In the genomic region with DNA sequence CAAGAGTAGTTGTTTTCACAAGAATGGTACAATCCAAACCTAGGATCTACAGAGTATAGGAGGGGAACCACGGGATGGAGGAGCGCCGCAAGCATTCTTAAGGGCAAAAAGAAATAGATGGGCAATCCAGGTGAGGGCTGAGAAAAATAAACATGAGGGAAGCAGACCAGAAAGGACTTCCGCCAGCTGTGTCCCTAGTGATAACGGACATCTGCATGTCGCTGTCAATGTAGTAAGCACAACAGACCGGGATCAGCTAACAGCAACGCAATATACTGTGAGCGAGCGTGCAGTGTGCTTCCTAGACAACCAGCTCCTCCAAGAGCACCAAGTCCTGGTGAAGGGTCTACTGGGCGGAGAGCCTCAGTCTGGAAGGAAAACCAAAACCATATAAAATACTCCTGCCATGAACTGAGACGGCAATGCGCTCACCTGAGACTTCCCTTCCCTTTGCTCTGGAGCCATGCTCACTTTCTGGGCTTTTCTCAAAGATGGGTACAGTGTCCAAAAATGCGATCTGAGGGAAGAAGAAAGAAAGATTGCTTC, we compare ENCODE assay signal across 10 mouse cellular contexts. TPM values are rescaled to one million over a fixed set of nuclear protein-coding genes. Genes with fewer than 3 reads are reported as not detected.
DNase-seq lines count a peak whose midpoint lies in the region; ATAC-seq and TF ChIP-seq lines count a peak whose summit lies in the region.
"Had no signal": no experiment of that assay in that cellular context is flagged by ENCODE, and none has a peak within 500 bp of the region (broad histone marks: within the 10 kb centered on the region; RNA-seq: fewer than 3 reads in every experiment).

No protein-coding gene starts in this region.

- WGBS in kidney, adult 2 months, result 12% methylated on average over 14 of the region's 14 CpGs
- WGBS in hindbrain, embryonic 12.5 days, result 34% methylated on average over 14 of the region's 14 CpGs
- WGBS in midbrain, embryonic 12.5 days, result 36% methylated on average over 14 of the region's 14 CpGs

- ATAC-seq in common myeloid progenitor, adult 5-6 weeks (replicated peaks; ENCODE audit: low read depth, poor library complexity, severe bottlenecking), result peak; percentile 17; the same call in 1 of the 2 replicates
- no peak for ATAC-seq in hindbrain, embryonic 12.5 days (ENCODE audit: low FRiP score)
- no peak for ATAC-seq in midbrain, embryonic 12.5 days (ENCODE audit: low FRiP score, low read depth)

- no peak for DNase-seq in kidney, adult 2 months
- DNase-seq in kidney, adult 9 months, result no peak
- DNase-seq in adrenal gland, adult 8-10 months, result no peak
- DNase-seq in spleen, adult 12 weeks (ENCODE audit: low spot score), result no peak
- no peak for DNase-seq in urinary bladder, postnatal 10 days (ENCODE audit: low spot score)

- TF ChIP-seq CTCF in kidney, adult 2 months (conservative IDR thresholded peaks at IDR 0.05; ENCODE audit: insufficient read depth, insufficient read length, low read depth, low read length), result no peak

- H3K27ac ChIP-seq in kidney, adult 2 months (ENCODE audit: insufficient read depth, low read depth, low read length), result no peak overlapping the region
- H3K27ac ChIP-seq in hindbrain, embryonic 12.5 days, result peak overlapping the region; percentile 77; the same call in 1 of the 2 replicates
- H3K27ac ChIP-seq in midbrain, embryonic 12.5 days (replicated peaks), result peak overlapping the region; percentile 52; the same call in 1 of the 2 replicates

- H3K36me3 ChIP-seq in kidney, adult 2 months (ENCODE audit: control insufficient read depth, insufficient read depth, low read length), result no peaks in the 10 kb centered on the region
- H3K36me3 ChIP-seq in hindbrain, embryonic 12.5 days, result no peaks in the 10 kb centered on the region
- H3K36me3 ChIP-seq in midbrain, embryonic 12.5 days, result no peaks in the 10 kb centered on the region

- H3K4me3 ChIP-seq in kidney, adult 2 months (ENCODE audit: insufficient read depth, low read depth, low read length), result peak overlapping the region; percentile 78
- H3K4me3 ChIP-seq in hindbrain, embryonic 12.5 days, result peak overlapping the region; percentile 62
- H3K4me3 ChIP-seq in midbrain, embryonic 12.5 days, result peak overlapping the region; percentile 58

- no peaks in the 10 kb centered on the region for H3K4me1 ChIP-seq in kidney, adult 2 months (ENCODE audit: control insufficient read depth, insufficient read depth, low read length)
- H3K4me1 ChIP-seq in hindbrain, embryonic 12.5 days, result peaks cover 6% of the 10 kb centered on the region
- peaks cover 13% of the 10 kb centered on the region; the same call in 1 of the 2 replicates for H3K4me1 ChIP-seq in midbrain, embryonic 12.5 days

- TF ChIP-seq POLR2A in kidney, adult 2 months (IDR thresholded peaks at IDR 0.05; ENCODE audit: low read depth, low read length), result no peak

- peak overlapping the region; percentile 69 for H3K9ac ChIP-seq in hindbrain, embryonic 12.5 days
- H3K9ac ChIP-seq in midbrain, embryonic 12.5 days (replicated peaks), result peak overlapping the region; percentile 70

- no peaks in the 10 kb centered on the region for H3K9me3 ChIP-seq in hindbrain, embryonic 12.5 days (replicated peaks)
- H3K9me3 ChIP-seq in midbrain, embryonic 12.5 days, result no peaks in the 10 kb centered on the region

- peak overlapping the region; percentile 80 for H3K4me2 ChIP-seq in hindbrain, embryonic 12.5 days (replicated peaks)
- H3K4me2 ChIP-seq in midbrain, embryonic 12.5 days (replicated peaks), result peak overlapping the region; percentile 88

- H3K27me3 ChIP-seq in kidney, adult 2 months (replicated peaks; ENCODE audit: control insufficient read depth, insufficient read depth, low read length), result no peaks in the 10 kb centered on the region
- no peaks in the 10 kb centered on the region for H3K27me3 ChIP-seq in hindbrain, embryonic 12.5 days
- peaks cover 4% of the 10 kb centered on the region; the same call in 1 of the 2 replicates for H3K27me3 ChIP-seq in midbrain, embryonic 12.5 days

RNA-seq across cellular contexts. Expression of a gene that starts 0.9 kb away (rescaled TPM):
- 0.49 and 0.75 TPM in 2 replicates for polyA plus RNA-seq in kidney, adult 2 months (2012; rRNA removed)
- 0.05 and 0.24 TPM in 2 replicates for total RNA-seq in common myeloid progenitor, adult 5-6 weeks (2017)
- polyA plus RNA-seq in hindbrain, embryonic 12.5 days (2016; fragmentation: Nextera tagmentation; extraction: Ambion mirVana), result 1.4 and 3.1 TPM in 2 replicates
- polyA plus RNA-seq in midbrain, embryonic 12.5 days (2016; fragmentation: Nextera tagmentation; extraction: Ambion mirVana), result 2.1 and 2.4 TPM in 2 replicates
- total RNA-seq in adrenal gland, adult 8-10 months (2022), result 1 to 10 TPM; 1.7 to 4.7 (median 3.3) TPM
- total RNA-seq: MEL had no signal
- polyA plus RNA-seq: large intestine, adult 2 months had no signal

RNA-seq across cellular contexts. Expression of a gene that starts 13.0 kb away (rescaled TPM):
- not detected in 2 replicates for polyA plus RNA-seq in kidney, adult 2 months (2012; rRNA removed)
- total RNA-seq in common myeloid progenitor, adult 5-6 weeks (2017), result not detected in 2 replicates
- polyA plus RNA-seq in hindbrain, embryonic 12.5 days (2016; fragmentation: Nextera tagmentation; extraction: Ambion mirVana), result not detected in 2 replicates
- polyA plus RNA-seq in midbrain, embryonic 12.5 days (2016; fragmentation: Nextera tagmentation; extraction: Ambion mirVana), result not detected in 2 replicates
- not detected for total RNA-seq in adrenal gland, adult 8-10 months (2022)
- total RNA-seq: MEL had no signal
- polyA plus RNA-seq: large intestine, adult 2 months had no signal

RNA-seq across cellular contexts. Expression of a gene that starts 14.6 kb away (rescaled TPM):
- polyA plus RNA-seq in kidney, adult 2 months (2012; rRNA removed), result 2.6 and 2.7 TPM in 2 replicates
- total RNA-seq in common myeloid progenitor, adult 5-6 weeks (2017), result 5.6 and 5.9 TPM in 2 replicates
- polyA plus RNA-seq in hindbrain, embryonic 12.5 days (2016; fragmentation: Nextera tagmentation; extraction: Ambion mirVana), result 35.0 and 37.3 TPM in 2 replicates
- 37.4 and 40.2 TPM in 2 replicates for polyA plus RNA-seq in midbrain, embryonic 12.5 days (2016; fragmentation: Nextera tagmentation; extraction: Ambion mirVana)
- total RNA-seq in adrenal gland, adult 8-10 months (2022), result 10 to 100 TPM in 3 of 4 experiments, 1 to 10 TPM in 1; 9.4 to 12.8 (median 11.0) TPM
- total RNA-seq: MEL had no signal

RNA-seq across cellular contexts. Expression of a gene that starts 23.0 kb away (rescaled TPM):
- polyA plus RNA-seq in kidney, adult 2 months (2012; rRNA removed), result not detected in 2 replicates
- total RNA-seq in common myeloid progenitor, adult 5-6 weeks (2017), result not detected in 2 replicates
- polyA plus RNA-seq in hindbrain, embryonic 12.5 days (2016; fragmentation: Nextera tagmentation; extraction: Ambion mirVana), result not detected in 2 replicates
- polyA plus RNA-seq in midbrain, embryonic 12.5 days (2016; fragmentation: Nextera tagmentation; extraction: Ambion mirVana), result not detected in 2 replicates
- total RNA-seq in adrenal gland, adult 8-10 months (2022), result not detected
- total RNA-seq: MEL had no signal
- polyA plus RNA-seq: large intestine, adult 2 months had no signal

RNA-seq across cellular contexts. Expression of a gene that starts 35.8 kb away (rescaled TPM):
- polyA plus RNA-seq in kidney, adult 2 months (2012; rRNA removed), result not detected in 2 replicates
- not detected in 2 replicates for total RNA-seq in common myeloid progenitor, adult 5-6 weeks (2017)
- polyA plus RNA-seq in hindbrain, embryonic 12.5 days (2016; fragmentation: Nextera tagmentation; extraction: Ambion mirVana), result not detected in 2 replicates
- not detected in 2 replicates for polyA plus RNA-seq in midbrain, embryonic 12.5 days (2016; fragmentation: Nextera tagmentation; extraction: Ambion mirVana)
- not detected for total RNA-seq in adrenal gland, adult 8-10 months (2022)
- total RNA-seq: MEL had no signal
- polyA plus RNA-seq: large intestine, adult 2 months had no signal
